In genomic region chrX:53670294-53670693, GRCm38 (mm10) we compare ENCODE assay signal across 8 mouse cellular contexts. TPM values are rescaled to one million over a fixed set of nuclear protein-coding genes. Genes with fewer than 3 reads are reported as not detected.
DNase-seq lines count a peak whose midpoint lies in the region; ATAC-seq lines count a peak whose summit lies in the region.

Rtl8b (minus strand) TSS chrX:53670408.

- ATAC-seq in intestine, embryonic 16.5 days, result peak; percentile 96

- peak; percentile 86 for DNase-seq in adrenal gland, adult 2 months
- DNase-seq in embryo, embryonic 11 days, result peak; percentile 87
- DNase-seq in gonadal fat pad, adult 2 months (ENCODE audit: low read depth), result no peak
- DNase-seq in left cerebral cortex, postnatal 25 days (ENCODE audit: low spot score in 2 of 2), result peak; percentile 77 to 92
- peak; percentile 84 for DNase-seq in mesoderm, embryonic 11.5 days (ENCODE audit: low read depth, low spot score)
- peak; percentile 80 for DNase-seq in right cerebral cortex, postnatal 25 days
- DNase-seq in urinary bladder, postnatal 36 days (ENCODE audit: low spot score in 2 of 2), result peak; percentile 43 to 72

- H3K9me3 ChIP-seq in intestine, embryonic 16.5 days (ENCODE audit: control insufficient read depth, low read length), result no peaks in the 10 kb centered on the region

- 25% methylated on average over 10 of the region's 15 CpGs for WGBS in intestine, embryonic 16.5 days

- H3K36me3 ChIP-seq in intestine, embryonic 16.5 days (ENCODE audit: control insufficient read depth, insufficient read depth, low read length), result no peaks in the 10 kb centered on the region

- no peak within 1 kb of the TSS; the same call in 1 of the 2 replicates for H3K27ac ChIP-seq in intestine, embryonic 16.5 days (ENCODE audit: low read length)

- no peak within 1 kb of the TSS for H3K9ac ChIP-seq in intestine, embryonic 16.5 days (ENCODE audit: low read depth, low read length)

- H3K27me3 ChIP-seq in intestine, embryonic 16.5 days (replicated peaks; ENCODE audit: control insufficient read depth, insufficient read depth, low read length), result no peaks in the 10 kb centered on the region

- peak within 1 kb of the TSS; percentile 35 for H3K4me3 ChIP-seq in intestine, embryonic 16.5 days (ENCODE audit: low read length)

- peak within 1 kb of the TSS; percentile 46; the same call in 1 of the 2 replicates for H3K4me2 ChIP-seq in intestine, embryonic 16.5 days (ENCODE audit: low read depth, low read length)

- H3K4me1 ChIP-seq in intestine, embryonic 16.5 days (ENCODE audit: control insufficient read depth, insufficient read depth, low read length), result no peaks in the 10 kb centered on the region

- intact Hi-C loops in left cerebral cortex, postnatal 25 days (cut with DNase I), result loop anchor here (5.0 kb wide), 1 partner anchor 63 kb away; the partner anchor contains the start of genes Gm14597 and Rtl8c

RNA-seq across cellular contexts. Expression of gene Rtl8b, which starts in this region (rescaled TPM):
- total RNA-seq in adrenal gland, adult 2 months (2021), result 100 to 1,000 TPM; 108 to 110 TPM
- 236 and 261 TPM in 2 replicates for polyA plus RNA-seq in adrenal gland, adult 2 months (2012; rRNA removed)
- polyA plus RNA-seq in gonadal fat pad, adult 2 months (2012; rRNA removed), result 125 and 206 TPM in 2 replicates
- polyA plus RNA-seq in intestine, embryonic 16.5 days (2015; fragmentation: Nextera tagmentation; extraction: Ambion mirVana), result 35.4 TPM in 2 replicates
- 100 to 1,000 TPM; 254 to 265 TPM for total RNA-seq in left cerebral cortex, postnatal 25 days (2021)
